Mouse (Mus musculus) yolk sac, embryonic 10.5 days (tissue): ENCODE data around the gene Shmt1.

ENCODE experiments used
- DNase-seq: peaks from one replicate; pipeline ENCODE4 v3.0.0-alpha.2; 2017; ENCODE audit warnings: low spot score

Shmt1 gene

DNA sequence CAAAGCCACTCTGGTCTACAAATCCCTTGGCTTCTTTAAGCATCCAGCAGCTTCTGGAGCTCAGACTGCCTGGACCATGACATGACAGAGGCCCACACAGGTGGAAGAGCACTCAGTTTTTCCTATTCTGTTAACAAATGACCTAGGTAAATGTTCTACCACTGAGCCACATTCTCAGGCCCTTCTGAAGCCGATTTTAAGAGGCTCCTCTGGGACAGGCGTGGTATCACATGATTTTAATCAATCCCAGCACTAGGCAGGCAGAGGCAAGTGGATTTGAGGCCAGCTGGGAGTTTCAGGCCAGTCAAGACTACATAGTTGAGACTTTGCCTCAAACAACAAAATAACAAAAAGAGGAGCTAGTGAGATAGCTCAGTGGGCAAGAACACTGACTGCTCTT lies 21.0 kb downstream of the Shmt1 start:
- DNase-seq = no peak

DNA sequence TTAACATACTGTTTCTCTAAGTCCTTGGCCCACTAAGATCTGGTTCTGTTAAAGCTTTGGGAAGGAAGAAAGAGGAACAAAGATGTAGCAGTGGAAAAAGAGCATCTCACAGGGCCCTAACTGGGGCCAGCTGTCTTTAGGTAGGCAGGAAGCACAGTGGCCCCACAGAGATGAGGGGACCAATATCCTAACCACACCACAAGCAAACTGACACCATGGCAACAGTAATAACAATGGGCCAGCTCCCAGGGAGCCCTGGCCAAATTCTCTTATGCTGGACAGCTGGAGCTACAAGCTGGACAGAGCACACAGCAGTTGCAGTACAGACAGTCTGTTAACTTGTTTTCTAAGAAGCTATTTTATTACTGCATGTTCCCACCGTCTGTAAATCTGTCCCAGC lies 23.9 kb downstream of the Shmt1 start:
- DNase-seq = no peak

DNA sequence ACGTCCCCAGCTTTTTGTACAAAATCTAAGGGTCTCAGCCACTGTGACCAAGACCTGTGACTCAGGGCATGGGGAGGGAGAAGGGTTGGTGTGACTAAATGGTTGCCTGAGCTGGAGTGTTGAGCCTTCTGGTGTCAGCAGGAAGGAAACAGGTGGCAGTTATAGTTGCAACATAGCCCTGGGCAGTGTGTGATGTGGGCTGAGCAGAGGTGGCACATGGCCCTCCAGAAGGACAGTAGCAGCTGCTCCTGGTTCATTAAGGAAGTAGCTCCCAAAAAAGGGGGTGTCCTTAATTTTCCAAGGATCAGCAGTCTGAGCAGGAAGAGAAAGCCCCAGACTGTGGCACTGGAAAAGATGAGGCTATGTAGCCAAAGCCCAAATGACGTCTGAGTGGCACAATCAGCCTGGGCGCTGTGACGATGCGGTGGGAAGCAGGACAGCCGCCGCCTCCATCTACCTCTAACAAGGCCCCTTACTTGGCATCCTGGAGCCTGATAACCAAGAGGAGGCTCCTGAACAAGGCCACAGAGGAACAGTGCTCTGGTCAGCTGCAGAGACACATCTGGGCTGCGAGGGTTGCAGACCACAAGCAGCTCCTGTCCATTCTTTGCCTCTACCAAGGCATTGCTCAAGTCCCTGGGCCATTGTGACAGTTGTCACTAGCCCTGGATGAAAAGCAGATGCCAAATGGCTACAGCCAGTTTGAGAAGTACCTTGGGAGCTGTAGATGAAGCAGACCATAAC lies 27.2 kb downstream of the Shmt1 start:
- no peak for DNase-seq

- DNase-seq = no peak
These were observed 31.8 kb downstream of the Shmt1 start for GRCm38 (mm10) chr11:60779673-60780189.

- no peak for DNase-seq
These were observed 33.6 kb downstream of the Shmt1 start for GRCm38 (mm10) chr11:60777801-60778370.

GRCm38 (mm10) chr11:60776829-60777740 lies 34.4 kb downstream of the Shmt1 start, which contains the start of the genes Top3a and Smcr8:
TSS of gene Top3a (minus strand) at chr11:60777365.
TSS of gene Smcr8 (plus strand) at chr11:60777524.
- peak; percentile 93 for DNase-seq

- no peak for DNase-seq
These were observed 35.2 kb downstream of the Shmt1 start for GRCm38 (mm10) chr11:60776107-60776828.

DNA sequence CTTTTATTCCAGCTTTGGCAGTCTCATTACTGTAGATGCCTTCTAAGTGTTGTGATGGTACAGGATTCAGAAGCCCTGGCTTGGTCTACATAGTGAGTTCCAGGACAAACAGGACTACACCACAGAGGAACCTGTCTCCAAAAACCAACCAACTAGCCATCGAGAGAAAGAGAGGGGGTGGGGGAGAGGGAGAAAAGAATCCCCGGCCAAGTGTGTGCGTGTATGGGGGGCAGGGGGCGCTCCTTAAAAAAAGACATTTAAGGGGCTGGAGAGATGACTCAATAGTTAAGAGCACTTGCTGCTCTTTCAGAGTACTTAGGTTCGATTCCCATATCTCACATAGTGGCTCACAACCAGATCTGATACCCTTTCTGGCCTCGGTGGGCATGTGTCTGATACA lies 35.9 kb downstream of the Shmt1 start:
- DNase-seq = no peak

- DNase-seq = no peak
These were observed 36.7 kb downstream of the Shmt1 start for GRCm38 (mm10) chr11:60774841-60775240.

DNA sequence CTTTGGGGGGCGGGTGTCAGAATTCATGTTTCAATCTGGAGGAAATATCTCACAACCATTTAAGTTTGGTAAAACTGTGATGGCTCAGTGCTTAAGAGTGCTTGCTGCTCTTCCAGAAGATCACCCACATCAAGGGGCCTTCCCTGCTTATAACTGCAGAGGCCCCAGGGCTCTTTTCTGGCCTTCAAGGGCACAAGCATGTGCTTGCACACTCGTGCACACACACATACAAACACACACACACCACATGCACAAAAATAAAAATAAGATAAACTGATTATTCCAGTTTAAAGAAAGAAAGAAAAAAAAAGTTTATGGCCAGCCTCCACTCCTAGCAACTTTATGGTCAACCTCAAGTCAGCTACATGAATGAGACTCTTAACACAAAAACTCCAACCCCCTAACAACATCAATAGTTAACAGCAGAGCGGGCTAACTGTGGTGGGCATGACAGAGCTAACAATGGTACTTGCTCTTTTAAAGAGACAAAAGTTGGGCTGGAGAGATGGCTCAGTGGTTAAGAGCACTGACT lies 37.3 kb downstream of the Shmt1 start:
- DNase-seq = no peak

DNA sequence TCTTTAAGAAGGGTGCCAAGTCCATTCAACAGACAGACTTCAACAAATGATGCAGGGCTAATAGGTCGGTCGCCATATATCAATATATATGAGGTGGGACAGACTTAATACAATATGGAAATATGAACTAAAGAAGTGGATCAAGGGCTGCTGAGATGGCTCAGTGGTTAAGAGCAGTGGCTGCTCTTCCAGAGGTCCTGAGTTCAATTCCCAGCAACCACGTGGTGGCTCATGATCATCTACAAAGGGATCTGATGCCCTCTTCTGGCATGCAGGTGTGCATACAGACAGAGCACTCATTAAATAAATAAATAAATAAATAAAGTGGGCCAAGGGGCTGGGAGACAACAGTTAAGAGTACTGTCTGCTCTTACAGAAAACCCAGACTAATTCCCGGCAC lies 39.4 kb downstream of the Shmt1 start:
- no peak for DNase-seq

- DNase-seq = no peak
These were observed 40.7 kb downstream of the Shmt1 start for GRCm38 (mm10) chr11:60770776-60771175.

DNA sequence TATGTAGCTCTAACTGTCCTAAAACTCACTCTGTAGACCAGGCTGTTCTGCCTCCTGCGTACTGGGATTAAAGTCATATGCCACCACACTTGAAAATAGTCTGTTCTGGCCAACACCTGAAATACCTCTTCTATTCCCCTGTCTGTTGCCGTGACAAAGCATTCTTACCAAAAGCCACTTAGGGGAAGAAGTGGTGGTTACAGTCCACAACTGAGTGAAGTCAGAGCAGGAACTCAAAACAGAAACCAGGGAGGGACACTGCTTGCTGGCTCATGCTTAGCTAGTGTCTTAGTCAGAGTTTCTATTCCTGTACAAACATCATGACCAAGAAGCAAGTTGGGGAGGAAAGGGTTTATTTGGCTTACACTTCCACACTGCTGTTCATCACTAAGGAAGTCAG lies 42.2 kb downstream of the Shmt1 start:
- no peak for DNase-seq

GRCm38 (mm10) chr11:60766969-60767368 lies 44.5 kb downstream of the Shmt1 start:
- no peak for DNase-seq

- DNase-seq = no peak
These were observed 49.8 kb downstream of the Shmt1 start for GRCm38 (mm10) chr11:60761681-60762080.

GRCm38 (mm10) chr11:60755570-60755969 lies 55.9 kb downstream of the Shmt1 start:
- DNase-seq = no peak

GRCm38 (mm10) chr11:60740321-60740720 lies 71.2 kb downstream of the Shmt1 start:
- DNase-seq = no peak
